Mouse (Mus musculus) left cerebral cortex, adult 2 months (tissue): ENCODE measurements at regions not wholly inside any gene's neighbourhood (a gene's known extent, or its start where the extent isn't known, plus 50 kb on each side); places are given as distances from the start of the nearest gene placed in this dataset.
A peak's percentile ranks its signal among the peaks of the same experiment; 100 is the strongest.
"Not testable (repeated sequence)": the region's sequence is repeated elsewhere in the genome, so short reads cannot be mapped to it uniquely, and the experiment has no call there.

ENCODE experiments used
- DNase-seq, 2 experiments: peaks; one replicate each; pipeline ENCODE4 v3.0.0; 2021 to 2022; ENCODE audit warnings: low spot score in 2 of 2, mixed read lengths in 1 of 2; ENCODE audit errors: extremely low spot score in 1 of 2
- H3K27ac ChIP-seq: fragments of 200-600 bp; 2 replicates; pipeline ENCODE4 v1.8.1; 2022
- H3K4me3 ChIP-seq: fragments of 200-600 bp; 2 replicates; pipeline ENCODE4 v1.8.1; 2022
- CTCF ChIP-seq: fragments of 200-600 bp; IDR thresholded peaks from 2 replicates; pipeline ENCODE4 v1.8.1; 2022; ENCODE audit warnings: antibody characterized with exemption, mild to moderate bottlenecking, moderate library complexity
- intact Hi-C: fragments of 180-260 bp; cut with DNase I; formaldehyde crosslinking; loops from one replicate; pipeline ENCODE4 v1.15.1; 2025

- H3K4me3 ChIP-seq, intact Hi-C loops, H3K27ac ChIP-seq: not testable (repeated sequence)
- peak; percentile 22 to 41 for DNase-seq
Observed at GRCm38 (mm10) chr12:18207941-18208340, 306.4 kb upstream of the 5730507C01Rik start.

GRCm38 (mm10) chr12:18216432-18216926, 297.8 kb upstream of the 5730507C01Rik start:
- intact Hi-C loops, DNase-seq, H3K4me3 ChIP-seq, H3K27ac ChIP-seq: not testable (repeated sequence)

- no peak overlapping the region for H3K4me3 ChIP-seq
- no peak for TF ChIP-seq CTCF
- no peak overlapping the region for H3K27ac ChIP-seq
- DNase-seq = no peak
- intact Hi-C loops = no loop called here
Observed at GRCm38 (mm10) chr12:18224516-18224915, 289.8 kb upstream of the 5730507C01Rik start.

DNA sequence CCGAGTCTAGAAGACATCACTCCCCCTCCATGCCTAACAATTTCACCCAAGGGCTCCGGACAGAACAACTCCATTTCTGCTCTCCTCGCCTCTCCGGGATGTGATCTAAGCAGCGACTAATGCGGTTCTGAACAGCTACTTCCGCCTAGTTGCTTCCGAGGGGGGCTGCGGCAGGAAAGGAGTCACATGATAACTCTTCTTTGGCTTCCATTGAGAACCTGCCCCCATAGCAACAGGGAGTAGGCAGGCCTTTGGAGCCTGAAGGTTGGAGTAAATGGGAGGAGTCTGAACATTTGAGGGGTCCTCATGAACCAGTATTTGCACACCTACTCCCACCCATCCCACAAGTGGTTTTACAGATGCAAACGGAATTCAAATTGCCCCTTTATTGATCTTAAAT, 287.6 kb upstream of the 5730507C01Rik start:
- Histone ChIP-seq H3K4me3 (no peak overlapping the region), H3K27ac (no peak overlapping the region)
- intact Hi-C loops = no loop called here
- no peak for TF ChIP-seq CTCF
- DNase-seq = no peak

DNA sequence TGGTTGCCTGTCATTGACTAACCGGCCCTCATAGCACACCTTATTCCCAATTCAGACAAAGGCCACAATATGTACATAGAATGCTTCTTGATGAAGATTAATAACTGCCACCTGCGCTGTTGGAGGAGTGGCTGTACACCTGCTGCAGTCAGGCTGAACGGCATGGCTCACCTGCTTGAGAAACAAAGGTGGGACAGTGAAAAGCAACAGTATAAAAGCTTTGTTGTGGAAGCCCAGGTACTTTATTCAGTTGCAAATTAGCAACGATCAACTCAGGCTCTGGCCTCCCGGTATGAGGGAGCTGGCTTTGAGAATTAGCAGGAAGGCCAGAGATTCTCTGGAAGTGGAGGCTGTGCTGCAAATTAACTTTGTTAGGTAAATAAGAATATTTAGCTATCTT, 282.4 kb upstream of the 5730507C01Rik start:
- DNase-seq, intact Hi-C loops, H3K4me3 ChIP-seq, H3K27ac ChIP-seq: not testable (repeated sequence)

GRCm38 (mm10) chr12:18236330-18236729, 278.0 kb upstream of the 5730507C01Rik start:
- intact Hi-C loops = not testable (repeated sequence)

DNA sequence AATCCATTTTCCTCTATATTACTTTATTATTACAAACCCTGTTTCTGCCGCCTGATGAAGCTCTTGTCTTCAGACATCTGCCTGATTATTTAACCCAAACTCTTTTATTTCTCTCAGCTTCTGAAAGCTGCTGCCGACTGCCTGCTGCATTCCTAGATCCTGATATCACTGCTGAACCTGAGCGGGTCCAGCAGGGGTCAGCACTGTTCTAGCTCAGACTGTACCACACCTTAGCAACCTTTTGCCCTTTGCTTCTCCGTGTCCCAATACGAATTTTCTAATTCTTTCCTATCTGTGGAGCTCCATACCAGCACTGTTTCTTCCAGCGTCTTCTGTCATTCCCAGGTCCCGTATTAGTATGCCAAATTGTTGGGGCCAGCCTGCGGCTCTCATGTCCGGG, 276.8 kb upstream of the 5730507C01Rik start:
- Histone ChIP-seq H3K4me3 (no peak overlapping the region), H3K27ac (no peak overlapping the region)
- intact Hi-C loops = no loop called here
- DNase-seq = no peak
- no peak for TF ChIP-seq CTCF

More at GRCm38 (mm10) chr12:18236330-18236729, 278.0 kb upstream of the 5730507C01Rik start:
- not testable (repeated sequence) for DNase-seq, H3K27ac ChIP-seq, H3K4me3 ChIP-seq
